Mouse (Mus musculus): ENCODE results near the gene Crocc.

Gene Crocc

GRCm38 (mm10) chr4:141060426-141061301 is at the start of gene Crocc:
Gene Crocc, minus strand, starts transcription at chr4:141060550.
- DNase-seq (ENCODE audit: low spot score), result peak; percentile 98

DNA sequence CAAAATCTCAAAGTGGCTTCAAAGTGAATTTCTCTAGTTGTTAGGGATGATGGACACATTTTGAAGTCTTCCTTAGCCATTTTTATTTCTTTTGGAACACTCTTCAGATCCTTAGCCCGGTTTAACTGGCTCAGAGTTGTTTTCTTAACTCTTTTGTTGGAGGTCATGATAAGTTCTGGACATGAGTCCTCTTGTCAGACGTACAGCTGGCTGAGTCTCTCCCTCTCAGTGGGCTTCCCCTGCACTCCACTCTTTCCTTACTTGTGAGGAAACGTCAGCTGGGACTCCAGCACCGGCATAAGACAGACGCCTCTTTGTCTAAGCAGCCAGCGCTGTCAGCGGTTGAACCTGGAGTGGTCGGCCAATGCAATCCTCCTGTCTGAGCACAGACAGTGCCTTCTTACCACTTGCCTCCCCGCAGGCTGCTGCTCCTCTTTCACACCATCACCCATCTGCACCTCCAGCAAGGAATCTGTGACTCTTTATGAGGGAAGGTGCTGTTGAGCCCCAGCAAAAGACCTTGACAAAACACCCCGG is 47.9 kb upstream of the Crocc start:
- no peak for DNase-seq (ENCODE audit: low spot score)

DNA sequence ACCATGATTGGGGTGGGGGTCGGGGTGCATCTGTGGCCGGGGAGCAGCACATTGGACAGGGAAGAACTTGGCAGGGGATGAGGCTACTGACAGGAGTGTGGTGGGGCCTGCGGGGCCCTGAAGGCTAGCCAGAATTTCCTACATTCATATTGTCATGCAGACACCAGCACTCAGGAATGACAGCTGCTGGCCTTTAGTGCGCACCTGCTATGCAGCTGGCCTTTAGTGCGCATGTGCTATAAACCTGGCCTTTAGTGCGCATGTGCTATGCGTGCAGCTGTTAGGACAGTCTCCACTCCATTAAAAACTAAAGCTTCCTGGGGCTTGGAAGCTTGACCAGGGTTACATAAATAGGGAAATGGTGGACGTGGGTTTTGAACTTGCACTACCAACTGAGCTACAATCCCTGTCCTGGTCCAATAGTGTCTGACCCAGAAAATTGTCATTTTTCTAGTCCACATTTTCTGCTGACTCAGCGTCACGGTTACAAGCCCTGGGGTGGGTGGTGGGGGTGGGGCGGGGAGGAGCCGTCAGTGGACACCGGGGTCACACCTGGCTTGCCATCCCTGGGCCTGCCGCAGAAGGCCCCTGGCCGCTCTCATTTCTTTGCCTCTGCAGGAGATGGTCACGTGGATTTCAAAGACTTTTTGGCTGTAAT is 46.3 kb upstream of the Crocc start:
- no peak for DNase-seq (ENCODE audit: low spot score)

DNA sequence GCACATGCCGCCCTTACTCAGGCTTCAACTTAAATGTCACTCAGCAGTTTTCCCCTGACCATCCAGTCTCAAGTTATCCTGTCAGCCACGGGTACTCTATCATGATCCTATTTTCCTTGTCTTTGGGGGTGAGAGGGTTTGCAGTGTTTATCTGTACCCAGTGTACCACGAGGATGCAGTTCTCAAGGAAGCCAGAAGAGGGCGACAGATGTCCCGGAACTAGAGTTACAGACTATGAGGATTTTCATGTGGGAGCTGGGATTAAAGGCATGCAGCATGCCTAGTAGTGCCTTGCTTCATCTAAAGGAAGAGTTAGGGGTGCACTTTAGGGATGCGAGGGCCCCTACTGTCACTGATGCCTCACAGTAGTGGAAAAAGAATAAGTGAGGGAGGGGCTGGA is 41.5 kb upstream of the Crocc start:
- no peak for DNase-seq (ENCODE audit: low spot score)

DNA sequence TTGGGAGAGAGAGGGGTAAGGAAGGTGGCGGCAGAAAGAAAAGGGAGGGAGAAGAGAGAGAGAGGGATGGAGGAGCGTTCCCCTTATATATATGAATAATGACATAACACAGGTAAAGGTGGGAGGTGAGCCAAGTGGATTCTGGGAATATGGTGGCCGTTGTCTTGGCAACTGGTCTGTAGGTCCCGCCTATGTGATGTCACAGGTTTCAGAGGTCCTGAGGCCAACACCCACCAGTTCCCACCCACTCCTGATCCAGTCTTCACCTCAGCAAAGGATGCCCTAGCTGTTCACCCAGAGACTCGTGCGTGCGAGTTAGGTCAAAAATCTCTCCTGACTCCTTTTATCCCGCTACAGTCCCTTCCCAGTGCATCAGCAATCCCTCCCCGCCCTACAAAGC is 40.9 kb upstream of the Crocc start:
- no peak for DNase-seq (ENCODE audit: low spot score)

DNA sequence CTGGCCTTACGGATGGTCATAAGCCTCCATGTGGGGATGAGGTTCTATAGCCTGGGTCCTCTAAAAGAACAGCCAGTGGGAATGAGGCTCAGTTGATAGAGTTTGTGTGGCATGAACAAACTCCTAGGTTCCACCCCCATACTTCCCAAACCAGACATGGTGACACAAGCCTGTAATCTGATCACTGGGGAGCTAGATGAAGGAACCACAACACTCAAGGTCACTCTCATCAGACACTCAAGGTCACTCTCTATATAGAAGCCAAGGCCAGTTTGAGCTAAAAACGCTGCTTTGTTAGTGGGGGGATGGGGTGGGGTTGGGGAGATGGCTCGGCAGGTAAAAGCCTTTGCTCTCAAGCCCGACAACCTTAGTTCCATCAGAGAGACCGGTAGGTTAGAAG is 39.6 kb upstream of the Crocc start:
- no peak for DNase-seq (ENCODE audit: low spot score)

- DNase-seq (ENCODE audit: low spot score), result no peak
Observed at GRCm38 (mm10) chr4:141098935-141099334, 38.6 kb upstream of the Crocc start.

GRCm38 (mm10) chr4:141096710-141097109 is 36.4 kb upstream of the Crocc start:
- DNase-seq (ENCODE audit: low spot score), result no peak

GRCm38 (mm10) chr4:141095016-141095415 is 34.7 kb upstream of the Crocc start:
- no peak for DNase-seq (ENCODE audit: low spot score)

GRCm38 (mm10) chr4:141088714-141089113 is 28.4 kb upstream of the Crocc start:
- DNase-seq (ENCODE audit: low spot score), result no peak

DNA sequence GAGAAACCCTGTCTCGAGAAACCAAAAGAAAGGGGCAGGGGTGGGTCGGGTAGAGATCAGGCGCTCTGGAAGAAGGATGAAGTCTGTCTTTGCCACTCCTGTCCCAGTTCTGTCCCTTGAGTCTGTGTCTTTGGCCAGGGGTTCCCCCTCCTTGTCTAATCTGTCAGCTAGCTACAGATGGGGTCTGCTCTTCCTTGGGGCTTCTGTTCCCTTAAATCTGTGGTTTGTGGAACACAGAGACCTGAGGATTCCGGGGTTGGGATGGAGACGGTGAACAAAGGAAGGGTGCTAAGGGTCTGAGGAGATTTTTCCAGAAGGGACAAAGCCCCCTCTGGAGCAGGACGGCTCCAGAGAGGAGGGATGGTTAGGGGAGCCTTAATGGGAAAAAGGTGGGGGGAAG is 27.7 kb upstream of the Crocc start, which contains the start of gene Spata21:
Spata21 (plus strand) TSS at position 301 of the 400 bp plus-strand sequence.
- no peak for DNase-seq (ENCODE audit: low spot score)

GRCm38 (mm10) chr4:141086862-141087261 is 26.5 kb upstream of the Crocc start:
- DNase-seq (ENCODE audit: low spot score), result no peak

- DNase-seq (ENCODE audit: low spot score), result no peak
Observed at GRCm38 (mm10) chr4:141078510-141079137, 18.3 kb upstream of the Crocc start.

GRCm38 (mm10) chr4:141077681-141078509 is 17.5 kb upstream of the Crocc start, which contains the start of gene Necap2:
Gene Necap2, minus strand, starts transcription at chr4:141078357.
- DNase-seq (ENCODE audit: low spot score), result peak; percentile 93

DNA sequence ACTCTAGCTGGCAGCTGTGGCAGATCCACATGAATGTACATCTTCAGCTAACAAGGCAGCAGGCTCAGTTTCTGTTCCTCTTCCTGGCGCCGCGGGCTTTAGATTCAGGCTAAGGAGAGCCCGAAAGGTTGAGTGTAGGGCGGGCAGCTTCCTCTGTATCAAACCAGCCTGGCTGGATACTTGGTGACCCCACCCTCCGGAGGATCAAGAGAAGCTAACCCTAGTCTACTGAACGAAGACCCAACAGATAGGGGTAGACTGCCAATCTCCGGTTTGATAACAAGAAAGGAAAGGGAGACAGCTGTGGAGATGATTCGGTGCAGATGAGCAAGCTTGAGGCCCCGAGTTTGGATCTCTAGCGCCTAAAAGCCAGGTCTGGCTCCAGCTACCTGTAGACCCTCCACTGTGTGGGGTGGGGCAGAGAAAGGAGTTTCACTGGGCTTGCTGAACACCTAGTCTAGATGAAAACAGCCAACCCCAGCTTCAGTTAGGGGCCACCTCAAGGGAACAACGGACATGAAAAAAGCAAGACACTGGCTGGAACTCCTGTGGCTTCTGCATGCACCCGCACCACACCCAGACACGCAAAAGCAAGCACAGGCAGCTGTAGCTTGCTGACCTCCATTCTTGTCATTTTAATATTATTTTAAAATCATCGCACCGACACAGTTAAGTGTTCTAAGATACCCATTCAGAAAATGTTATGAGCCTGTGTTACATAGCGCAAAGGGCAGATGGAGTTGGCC is 16.6 kb upstream of the Crocc start:
- DNase-seq (ENCODE audit: low spot score), result no peak

- DNase-seq (ENCODE audit: low spot score), result no peak
Observed at GRCm38 (mm10) chr4:141074109-141074508, 13.8 kb upstream of the Crocc start.

GRCm38 (mm10) chr4:141073661-141074060 is 13.3 kb upstream of the Crocc start:
- no peak for DNase-seq (ENCODE audit: low spot score)

DNA sequence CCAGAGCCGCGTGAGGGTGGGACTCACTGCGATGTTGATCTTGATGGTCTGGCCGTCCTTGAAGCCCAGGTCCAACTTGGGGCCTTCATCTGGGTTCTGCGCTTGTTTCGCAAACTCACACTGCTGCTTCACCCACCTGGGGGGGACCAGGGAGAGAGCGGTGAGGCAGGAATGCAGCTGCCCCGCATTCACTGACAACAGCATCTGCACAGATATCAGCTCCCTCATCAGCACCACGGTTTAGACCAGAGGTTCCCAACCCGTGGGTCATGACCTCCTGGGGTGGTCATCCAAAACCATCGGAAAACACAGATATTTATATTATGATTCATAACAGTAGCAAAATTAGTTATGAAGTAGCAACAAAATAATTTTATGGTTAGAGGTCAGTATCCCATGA is 12.2 kb upstream of the Crocc start:
- no peak for DNase-seq (ENCODE audit: low spot score)

DNA sequence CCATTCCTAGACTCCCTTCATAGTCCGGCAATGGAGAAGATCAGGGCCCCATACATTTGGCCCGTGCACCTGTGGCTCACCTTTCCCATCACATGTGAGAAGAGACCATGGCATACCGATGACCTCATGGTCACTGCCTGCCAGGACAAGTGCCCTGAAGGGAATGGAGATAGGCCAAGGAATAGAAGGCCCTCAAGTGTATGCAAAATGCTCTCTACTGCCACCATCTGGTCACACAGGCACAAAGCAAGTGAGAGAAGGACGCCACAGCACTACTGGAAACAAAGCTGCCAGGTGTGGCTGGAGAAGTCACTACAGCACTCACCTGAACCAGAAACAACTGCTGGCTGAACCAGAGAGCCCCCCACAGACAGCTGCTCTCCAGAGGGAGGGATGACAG is 9.4 kb upstream of the Crocc start:
- DNase-seq (ENCODE audit: low spot score), result no peak

DNA sequence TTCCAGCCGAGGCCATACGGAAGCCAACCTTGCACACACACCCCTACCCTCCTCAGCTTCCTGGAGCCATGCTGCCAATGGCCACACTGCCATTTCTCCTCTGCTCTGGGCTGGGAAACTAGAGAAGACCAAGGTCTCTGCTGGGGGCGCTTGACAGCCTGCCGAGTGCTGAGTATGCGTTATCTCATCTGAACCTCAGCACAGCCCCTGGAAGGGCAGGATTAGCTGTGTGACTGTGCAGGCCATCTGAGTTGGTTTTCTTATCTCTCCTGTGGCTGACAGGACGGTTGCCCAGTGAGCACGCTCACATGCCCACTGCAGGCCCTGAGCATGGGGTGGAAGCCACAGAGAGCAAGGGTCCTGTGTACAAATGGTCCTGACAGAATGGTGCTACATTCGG is 8.3 kb upstream of the Crocc start:
- no peak for DNase-seq (ENCODE audit: low spot score)

DNA sequence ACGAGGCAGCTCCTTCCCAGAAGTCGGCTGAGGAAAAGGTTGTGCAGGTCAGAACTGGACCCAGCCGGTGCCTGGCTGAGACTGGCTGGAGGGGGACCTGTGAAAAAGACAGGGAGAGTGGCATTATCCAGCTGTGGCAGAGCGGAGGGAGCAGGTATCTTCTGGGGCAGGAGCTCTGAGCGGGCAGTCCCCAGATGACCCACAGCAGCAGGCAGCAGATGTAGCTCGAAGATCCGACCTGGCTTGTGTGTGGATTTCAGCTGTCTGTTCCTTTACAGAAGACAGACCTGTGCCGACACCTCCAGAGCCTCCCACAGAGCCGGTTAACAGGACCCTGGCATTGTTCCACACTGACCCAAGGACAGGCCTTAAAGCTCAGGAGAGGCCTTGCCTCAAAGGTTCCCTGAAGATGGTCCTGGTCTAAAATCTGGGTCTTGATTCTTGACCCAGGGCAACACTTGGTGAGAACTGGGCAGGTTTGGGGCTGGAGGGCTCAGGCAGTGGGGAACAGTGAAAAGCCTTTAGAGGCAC is 7.2 kb upstream of the Crocc start:
- no peak for DNase-seq (ENCODE audit: low spot score)

Measured in testis, postnatal 14 days (tissue).